Mouse (Mus musculus): Measurements from ENCODE around the gene Vmn2r30.
A peak's percentile ranks its signal among the peaks of the same experiment; 100 is the strongest.
"Not testable (repeated sequence)": the region's sequence is repeated elsewhere in the genome, so short reads cannot be mapped to it uniquely, and the experiment has no call there.

The Vmn2r30 gene

GRCm38 (mm10) chr7:7337509-7337908, at the start of gene Vmn2r30:
TSS of gene Vmn2r30 (minus strand) at chr7:7337609.
- DNase-seq = not testable (repeated sequence)

GRCm38 (mm10) chr7:7374431-7374830, 37.0 kb upstream of the Vmn2r30 start, which contains the start of gene Gm45783:
TSS of gene Gm45783 (minus strand) at chr7:7374573.
- not testable (repeated sequence) for DNase-seq

- DNase-seq = peak; percentile 67
These were observed 41.8 kb downstream of the Vmn2r30 start for GRCm38 (mm10) chr7:7295595-7295994.

- DNase-seq = no peak
These were observed 56.0 kb downstream of the Vmn2r30 start for GRCm38 (mm10) chr7:7281383-7281782.

GRCm38 (mm10) chr7:7277966-7278567, 59.3 kb downstream of the Vmn2r30 start, which contains the start of gene Gm45844:
TSS of gene Gm45844 (minus strand) at chr7:7278289.
- peak; percentile 95 for DNase-seq

- peak; percentile 44 for DNase-seq
These were observed 59.9 kb downstream of the Vmn2r30 start for GRCm38 (mm10) chr7:7277556-7277955.
